Mouse (Mus musculus): ENCODE results near the gene Dync1i1.

DNA sequence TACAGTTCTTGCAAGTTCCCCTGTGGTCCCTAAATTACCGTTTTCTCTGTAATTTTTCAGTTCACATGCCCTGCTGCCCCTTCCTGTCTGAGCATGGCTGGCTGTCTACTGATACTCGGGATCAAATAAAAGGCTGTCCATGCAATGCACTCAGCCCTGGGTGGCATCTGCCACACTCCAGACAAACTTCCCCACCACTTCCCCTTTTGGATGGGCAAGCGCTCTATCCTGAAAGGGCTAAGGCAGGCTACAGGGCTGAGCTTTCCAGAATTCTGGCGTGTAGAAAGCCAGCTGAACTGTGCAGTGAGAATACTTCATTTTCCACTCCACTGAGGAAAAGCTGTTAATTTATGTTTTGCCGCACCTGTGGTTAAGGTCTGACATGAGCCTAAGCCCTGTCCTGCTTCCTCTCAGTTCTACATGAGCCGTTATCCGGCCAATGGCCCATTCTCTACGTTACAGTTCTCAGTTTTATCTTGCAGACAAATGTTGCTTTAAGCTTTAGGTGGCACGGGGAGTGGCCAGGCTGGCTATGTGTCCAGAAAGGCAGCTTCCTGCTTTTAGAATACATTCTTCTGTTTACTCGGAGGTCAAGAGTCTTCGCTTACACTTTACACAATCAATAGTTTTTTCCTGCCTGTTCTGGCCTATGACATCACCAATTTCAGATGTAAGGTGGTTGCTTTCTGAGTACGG, 321.4 kb downstream of the Dync1i1 start:
- TF ChIP-seq CTCF (IDR thresholded peaks at IDR 0.05; ENCODE audit: low read depth) (no peak), EP300 (IDR thresholded peaks at IDR 0.05; ENCODE audit: low read depth) (no peak)

Measured in heart, postnatal 0 days (tissue).